Mouse (Mus musculus): ENCODE results near the gene Prl8a2.

The Prl8a2 gene

DNA sequence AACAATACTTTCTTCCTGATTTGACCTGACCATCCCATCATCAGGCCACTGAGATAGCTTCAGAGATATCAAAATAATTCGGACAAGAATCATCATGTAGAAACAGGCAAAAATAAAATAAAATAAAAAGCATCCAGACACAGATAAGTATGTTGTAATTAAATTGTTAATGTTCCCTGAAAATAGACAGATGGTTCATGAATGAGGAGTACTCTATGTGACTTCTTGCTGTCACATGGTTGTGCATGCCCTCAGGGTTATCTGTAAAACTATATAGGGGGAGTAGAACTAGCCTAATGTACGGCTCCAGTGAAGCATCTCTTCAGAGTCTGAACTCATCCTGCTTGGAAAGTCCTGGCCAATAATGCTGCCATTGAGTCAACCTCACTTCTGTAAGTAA lies at the start of gene Prl8a2:
Gene Prl8a2 (plus strand): TSS at position 301 of the 400 bp plus-strand sequence.
- no peak for DNase-seq (ENCODE audit: low spot score)

- DNase-seq (ENCODE audit: low spot score), result no peak
These were observed 32.9 kb upstream of the Prl8a2 start, which contains the start of gene Prl6a1 for GRCm38 (mm10) chr13:27312334-27313225. Gene Prl6a1, plus strand, starts transcription at chr13:27312627.

DNA sequence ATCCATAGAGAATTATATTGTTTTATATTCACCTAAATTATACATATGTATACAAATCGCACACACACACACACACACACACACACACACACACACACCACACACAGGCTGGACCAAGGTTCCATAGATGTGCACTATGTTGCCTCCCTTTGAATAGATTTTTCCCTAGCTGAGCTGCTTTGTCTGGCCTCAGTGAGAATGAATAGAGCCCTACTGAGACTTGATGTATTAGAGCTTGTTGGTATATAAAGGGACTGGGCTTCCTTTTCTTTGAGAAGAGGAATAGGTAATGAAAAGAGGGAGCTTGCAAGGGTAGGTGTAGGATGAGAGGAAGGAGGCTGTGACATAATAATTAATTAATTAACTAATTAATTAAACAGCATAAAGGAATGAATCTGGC lies 10.5 kb upstream of the Prl8a2 start:
- DNase-seq (ENCODE audit: low spot score), result no peak

- DNase-seq (ENCODE audit: low spot score), result no peak
These were observed 2.7 kb upstream of the Prl8a2 start for GRCm38 (mm10) chr13:27342733-27343275.

GRCm38 (mm10) chr13:27390746-27391145 lies 45.3 kb downstream of the Prl8a2 start, which contains the start of gene Prl2b1:
Gene Prl2b1, minus strand, starts transcription at chr13:27390846.
- no peak for DNase-seq (ENCODE audit: low spot score)

DNA sequence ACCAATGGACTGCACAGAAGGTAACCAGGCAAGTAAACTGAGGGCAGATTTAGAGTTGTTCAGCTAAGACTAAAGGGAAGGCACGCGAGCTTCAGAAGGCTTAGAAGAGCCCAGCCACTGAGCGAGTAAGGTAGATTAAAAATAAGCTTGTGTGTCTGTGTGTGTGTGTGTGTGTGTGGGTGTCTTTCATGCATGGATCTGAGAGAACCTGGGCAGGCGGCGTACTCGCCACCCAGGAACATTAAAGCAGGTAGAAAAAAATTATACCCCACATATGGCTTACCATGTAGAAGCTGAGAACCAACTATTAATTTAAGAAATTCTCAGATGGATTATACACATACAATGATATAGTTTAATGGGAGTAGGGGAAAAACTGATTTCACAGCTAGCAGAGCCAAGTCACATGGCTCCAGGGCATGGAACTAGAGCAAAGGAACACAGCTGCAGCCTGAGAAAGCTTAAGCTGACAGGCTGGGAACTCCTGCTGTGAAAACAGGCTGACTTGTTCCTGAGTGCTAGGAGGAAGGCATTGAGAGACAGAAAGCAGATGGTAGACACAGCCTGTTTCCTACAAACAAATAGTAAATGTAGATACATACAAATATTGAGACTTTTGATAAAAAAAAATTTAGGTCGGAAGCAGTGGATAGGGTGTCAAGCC lies 53.7 kb downstream of the Prl8a2 start:
- no peak for DNase-seq (ENCODE audit: low spot score)

All from lung, postnatal 25 days (tissue).